Comparison of ENCODE assay signal across 11 mouse cellular contexts in the genomic region with DNA sequence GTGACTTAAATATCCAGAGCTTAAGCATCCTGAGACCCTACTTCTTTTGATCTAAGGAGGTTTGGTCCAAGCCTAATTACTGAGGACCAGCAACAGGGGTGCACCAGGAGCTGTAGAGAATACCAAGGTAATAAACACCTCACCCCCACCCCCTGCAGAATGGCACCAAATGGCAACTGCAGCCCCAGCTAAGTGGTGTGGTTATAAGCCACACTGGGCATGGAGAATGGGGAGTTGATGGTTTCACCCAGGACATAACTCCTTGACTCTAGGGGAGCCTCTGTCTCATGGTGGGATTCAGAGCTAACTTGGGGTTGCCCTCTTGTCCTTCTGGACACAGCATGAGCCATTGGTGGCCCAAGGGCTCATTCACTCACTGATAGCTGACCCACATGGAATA. TPM values are rescaled to one million over a fixed set of nuclear protein-coding genes. Genes with fewer than 3 reads are reported as not detected.
DNase-seq lines count a peak whose midpoint lies in the region; ATAC-seq and TF ChIP-seq lines count a peak whose summit lies in the region.
"Had no signal": no experiment of that assay in that cellular context is flagged by ENCODE, and none has a peak within 500 bp of the region (broad histone marks: within the 10 kb centered on the region; RNA-seq: fewer than 3 reads in every experiment).

No protein-coding gene starts in this region.

- no peak overlapping the region for H3K27ac ChIP-seq in heart, embryonic 13.5 days (replicated peaks)
- no peak overlapping the region for H3K27ac ChIP-seq in midbrain, embryonic 13.5 days
- no peak overlapping the region for H3K27ac ChIP-seq in midbrain, embryonic 11.5 days (ENCODE audit: low read depth, low read length)
- no peak overlapping the region for H3K27ac ChIP-seq in limb, embryonic 15.5 days
- H3K27ac ChIP-seq in stomach, embryonic 16.5 days (ENCODE audit: low read length) = peak overlapping the region; percentile 95; the same call in 1 of the 2 replicates
- H3K27ac ChIP-seq in kidney, adult 2 months (ENCODE audit: insufficient read depth, low read depth, low read length) = no peak overlapping the region

- no peak for TF ChIP-seq POLR2A in kidney, adult 2 months (IDR thresholded peaks at IDR 0.05; ENCODE audit: low read depth, low read length)

- no peak for TF ChIP-seq CTCF in kidney, adult 2 months (conservative IDR thresholded peaks at IDR 0.05; ENCODE audit: insufficient read depth, insufficient read length, low read depth, low read length)

- ATAC-seq in heart, embryonic 13.5 days (ENCODE audit: extremely low read depth, insufficient number of reproducible peaks, low FRiP score, low TSS enrichment) = no peak
- ATAC-seq in midbrain, embryonic 13.5 days = no peak
- ATAC-seq in midbrain, embryonic 11.5 days (ENCODE audit: low FRiP score) = no peak
- no peak for ATAC-seq in limb, embryonic 15.5 days (ENCODE audit: insufficient number of reproducible peaks, low FRiP score, low TSS enrichment, low read depth)
- no peak for ATAC-seq in stomach, embryonic 16.5 days (ENCODE audit: insufficient read depth, low FRiP score)

- no peak overlapping the region for H3K4me3 ChIP-seq in heart, embryonic 13.5 days
- H3K4me3 ChIP-seq in midbrain, embryonic 13.5 days (replicated peaks) = peak overlapping the region; percentile 66; the same call in 1 of the 2 replicates
- no peak overlapping the region for H3K4me3 ChIP-seq in midbrain, embryonic 11.5 days (ENCODE audit: low read depth, low read length)
- peak overlapping the region; percentile 69; the same call in 1 of the 2 replicates for H3K4me3 ChIP-seq in limb, embryonic 15.5 days
- H3K4me3 ChIP-seq in stomach, embryonic 16.5 days (replicated peaks; ENCODE audit: low read length) = no peak overlapping the region; the same call in 1 of the 2 replicates
- no peak overlapping the region for H3K4me3 ChIP-seq in kidney, adult 2 months (ENCODE audit: insufficient read depth, low read depth, low read length)

- DNase-seq in heart, postnatal 25 days (ENCODE audit: low spot score) = no peak
- no peak for DNase-seq in midbrain, embryonic 11.5 days (ENCODE audit: low spot score, missing footprints)
- no peak for DNase-seq in adrenal gland, adult 2 months
- no peak for DNase-seq in kidney, adult 2 months
- DNase-seq: adrenal gland, postnatal 10 days; gastrocnemius, postnatal 14 days; kidney, postnatal 25 days had no signal

- peaks cover 37% of the 10 kb centered on the region for H3K36me3 ChIP-seq in heart, embryonic 13.5 days
- peaks cover 15% of the 10 kb centered on the region for H3K36me3 ChIP-seq in midbrain, embryonic 13.5 days
- H3K36me3 ChIP-seq in midbrain, embryonic 11.5 days (ENCODE audit: control insufficient read depth, insufficient read depth, low read length) = no peaks in the 10 kb centered on the region
- H3K36me3 ChIP-seq in limb, embryonic 15.5 days = peaks cover 20% of the 10 kb centered on the region
- H3K36me3 ChIP-seq in stomach, embryonic 16.5 days (ENCODE audit: control insufficient read depth, insufficient read depth, low read length) = 0 out of 2 replicates have a peak, but pooled peaks cover 4% of the 10 kb centered on the region
- no peaks in the 10 kb centered on the region for H3K36me3 ChIP-seq in kidney, adult 2 months (ENCODE audit: control insufficient read depth, insufficient read depth, low read length)

- peaks cover 23% of the 10 kb centered on the region for H3K4me1 ChIP-seq in heart, embryonic 13.5 days
- H3K4me1 ChIP-seq in midbrain, embryonic 13.5 days (replicated peaks) = peaks cover 15% of the 10 kb centered on the region
- H3K4me1 ChIP-seq in midbrain, embryonic 11.5 days (ENCODE audit: control insufficient read depth, insufficient read depth, low read length) = peaks cover 5% of the 10 kb centered on the region
- H3K4me1 ChIP-seq in limb, embryonic 15.5 days = peaks cover 14% of the 10 kb centered on the region
- H3K4me1 ChIP-seq in stomach, embryonic 16.5 days (ENCODE audit: control insufficient read depth, insufficient read depth, low read length) = peaks cover 13% of the 10 kb centered on the region
- H3K4me1 ChIP-seq in kidney, adult 2 months (ENCODE audit: control insufficient read depth, insufficient read depth, low read length) = peaks cover 11% of the 10 kb centered on the region; the same call in 1 of the 2 replicates

- intact Hi-C loops in heart, postnatal 25 days (cut with DNase I) = no loop called here

- peaks cover 13% of the 10 kb centered on the region for H3K27me3 ChIP-seq in heart, embryonic 13.5 days (replicated peaks)
- peaks cover 15% of the 10 kb centered on the region for H3K27me3 ChIP-seq in midbrain, embryonic 13.5 days
- peaks cover 7% of the 10 kb centered on the region for H3K27me3 ChIP-seq in midbrain, embryonic 11.5 days (ENCODE audit: control insufficient read depth, insufficient read depth, low read length)
- peaks cover 4% of the 10 kb centered on the region; the same call in 1 of the 2 replicates for H3K27me3 ChIP-seq in limb, embryonic 15.5 days
- H3K27me3 ChIP-seq in stomach, embryonic 16.5 days (ENCODE audit: control insufficient read depth, insufficient read depth, low read length) = no peaks in the 10 kb centered on the region
- no peaks in the 10 kb centered on the region for H3K27me3 ChIP-seq in kidney, adult 2 months (replicated peaks; ENCODE audit: control insufficient read depth, insufficient read depth, low read length)

- H3K4me2 ChIP-seq in heart, embryonic 13.5 days = peak overlapping the region; percentile 100
- H3K4me2 ChIP-seq in midbrain, embryonic 13.5 days (replicated peaks) = peak overlapping the region; percentile 95
- no peak overlapping the region for H3K4me2 ChIP-seq in midbrain, embryonic 11.5 days
- no peak overlapping the region for H3K4me2 ChIP-seq in limb, embryonic 15.5 days
- no peak overlapping the region; the same call in 1 of the 2 replicates for H3K4me2 ChIP-seq in stomach, embryonic 16.5 days (ENCODE audit: low read depth, low read length)

- peak overlapping the region; percentile 82; the same call in 1 of the 2 replicates for H3K9ac ChIP-seq in heart, embryonic 13.5 days
- H3K9ac ChIP-seq in midbrain, embryonic 13.5 days (replicated peaks) = no peak overlapping the region
- no peak overlapping the region for H3K9ac ChIP-seq in midbrain, embryonic 11.5 days (ENCODE audit: low read length)
- no peak overlapping the region for H3K9ac ChIP-seq in limb, embryonic 15.5 days
- H3K9ac ChIP-seq in stomach, embryonic 16.5 days (ENCODE audit: low read length) = 0 out of 2 replicates have a peak overlapping the region, but pooled peaks have one; percentile 38

- no peaks in the 10 kb centered on the region for H3K9me3 ChIP-seq in heart, embryonic 13.5 days
- no peaks in the 10 kb centered on the region for H3K9me3 ChIP-seq in midbrain, embryonic 13.5 days
- H3K9me3 ChIP-seq in midbrain, embryonic 11.5 days (ENCODE audit: control insufficient read depth, low read length) = no peaks in the 10 kb centered on the region
- no peaks in the 10 kb centered on the region for H3K9me3 ChIP-seq in limb, embryonic 15.5 days
- H3K9me3 ChIP-seq in stomach, embryonic 16.5 days (replicated peaks; ENCODE audit: control insufficient read depth, low read length) = no peaks in the 10 kb centered on the region

RNA-seq across cellular contexts. Expression of a gene that starts 1.0 kb away (rescaled TPM):
- 3.3 and 4.6 TPM in 2 replicates for polyA plus RNA-seq in heart, embryonic 13.5 days (2015; fragmentation: Nextera tagmentation; extraction: Ambion mirVana)
- total RNA-seq in heart, postnatal 25 days (2021) = 1 to 10 TPM; 4.6 to 4.8 TPM
- polyA plus RNA-seq in midbrain, embryonic 13.5 days (2015; fragmentation: Nextera tagmentation; extraction: Ambion mirVana) = 12.6 and 13.4 TPM in 2 replicates
- 5.7 and 6.2 TPM in 2 replicates for polyA plus RNA-seq in midbrain, embryonic 11.5 days (2014; fragmentation: Nextera tagmentation; extraction: Ambion mirVana)
- polyA plus RNA-seq in limb, embryonic 15.5 days (2015; fragmentation: Nextera tagmentation; extraction: Ambion mirVana) = 6.3 and 7.1 TPM in 2 replicates
- polyA plus RNA-seq in stomach, embryonic 16.5 days (2015; fragmentation: Nextera tagmentation; extraction: Ambion mirVana) = 10.7 and 11.0 TPM in 2 replicates
- 10 to 100 TPM; 26.1 to 36.3 TPM for total RNA-seq in adrenal gland, adult 2 months (2021)
- polyA plus RNA-seq in adrenal gland, adult 2 months (2012; rRNA removed) = 9.0 and 29.0 TPM in 2 replicates
- polyA plus RNA-seq in kidney, adult 2 months (2012; rRNA removed) = 23.6 and 25.8 TPM in 2 replicates

RNA-seq across cellular contexts. Expression of a gene that starts 40.2 kb away (rescaled TPM):
- 38.7 and 45.2 TPM in 2 replicates for polyA plus RNA-seq in heart, embryonic 13.5 days (2015; fragmentation: Nextera tagmentation; extraction: Ambion mirVana)
- total RNA-seq in heart, postnatal 25 days (2021) = 10 to 100 TPM; 59.9 to 68.6 TPM
- polyA plus RNA-seq in midbrain, embryonic 13.5 days (2015; fragmentation: Nextera tagmentation; extraction: Ambion mirVana) = 12.2 and 12.4 TPM in 2 replicates
- 4.2 and 4.7 TPM in 2 replicates for polyA plus RNA-seq in midbrain, embryonic 11.5 days (2014; fragmentation: Nextera tagmentation; extraction: Ambion mirVana)
- 21.7 and 24.8 TPM in 2 replicates for polyA plus RNA-seq in limb, embryonic 15.5 days (2015; fragmentation: Nextera tagmentation; extraction: Ambion mirVana)
- polyA plus RNA-seq in stomach, embryonic 16.5 days (2015; fragmentation: Nextera tagmentation; extraction: Ambion mirVana) = 10.1 and 10.2 TPM in 2 replicates
- total RNA-seq in adrenal gland, adult 2 months (2021) = 10 to 100 TPM; 22.7 to 47.7 TPM
- polyA plus RNA-seq in adrenal gland, adult 2 months (2012; rRNA removed) = 33.7 and 35.4 TPM in 2 replicates
- polyA plus RNA-seq in kidney, adult 2 months (2012; rRNA removed) = 56.8 and 63.6 TPM in 2 replicates

Comparison
In these comparisons a context has a peak if more than half of its experiments do, and no peak if none do; other contexts are left out.
1. H3K4me2 ChIP-seq: peak in heart, embryonic 13.5 days (single experiment) and midbrain, embryonic 13.5 days (single experiment); none in midbrain, embryonic 11.5 days (single experiment), limb, embryonic 15.5 days (single experiment) and stomach, embryonic 16.5 days (single experiment).
2. H3K4me3 ChIP-seq: peak in midbrain, embryonic 13.5 days (single experiment) and limb, embryonic 15.5 days (single experiment); none in heart, embryonic 13.5 days (single experiment), midbrain, embryonic 11.5 days (single experiment), stomach, embryonic 16.5 days (single experiment) and kidney, adult 2 months (single experiment).
3. H3K9ac ChIP-seq: peak in heart, embryonic 13.5 days (single experiment) and stomach, embryonic 16.5 days (single experiment); none in midbrain, embryonic 13.5 days (single experiment), midbrain, embryonic 11.5 days (single experiment) and limb, embryonic 15.5 days (single experiment).